Mouse (Mus musculus): Measurements from ENCODE around the gene Abt1.

- TF ChIP-seq CTCF (IDR thresholded peaks at IDR 0.05; ENCODE audit: low read depth), result no peak
- no peak for TF ChIP-seq EP300 (IDR thresholded peaks at IDR 0.05; ENCODE audit: low read depth)
These were observed 39.9 kb upstream of the Abt1 start for GRCm38 (mm10) chr13:23463381-23464223.
